Mouse (Mus musculus) left cerebral cortex, postnatal 14 days (tissue): ENCODE data around the gene Pth2. TPM values are rescaled to one million over a fixed set of nuclear protein-coding genes. Genes with fewer than 3 reads are reported as not detected.

Experiments
- DNase-seq, 2 experiments: peaks; one replicate each; pipeline ENCODE4 v3.0.0; 2021 to 2022; ENCODE audit warnings: low spot score in 2 of 2, mixed read lengths in 1 of 2
- intact Hi-C: fragments of 180-260 bp; cut with DNase I; formaldehyde crosslinking; loops from one replicate; pipeline ENCODE4 v1.15.1; 2025
- total RNA-seq, 2 experiments: library from RNA; stranded (reverse); gene quantifications; 2 replicates each; pipeline ENCODE4 v1.2.3; 2021

Gene Pth2
- total RNA-seq, 2 experiments from 2014 or later = not detected

DNA sequence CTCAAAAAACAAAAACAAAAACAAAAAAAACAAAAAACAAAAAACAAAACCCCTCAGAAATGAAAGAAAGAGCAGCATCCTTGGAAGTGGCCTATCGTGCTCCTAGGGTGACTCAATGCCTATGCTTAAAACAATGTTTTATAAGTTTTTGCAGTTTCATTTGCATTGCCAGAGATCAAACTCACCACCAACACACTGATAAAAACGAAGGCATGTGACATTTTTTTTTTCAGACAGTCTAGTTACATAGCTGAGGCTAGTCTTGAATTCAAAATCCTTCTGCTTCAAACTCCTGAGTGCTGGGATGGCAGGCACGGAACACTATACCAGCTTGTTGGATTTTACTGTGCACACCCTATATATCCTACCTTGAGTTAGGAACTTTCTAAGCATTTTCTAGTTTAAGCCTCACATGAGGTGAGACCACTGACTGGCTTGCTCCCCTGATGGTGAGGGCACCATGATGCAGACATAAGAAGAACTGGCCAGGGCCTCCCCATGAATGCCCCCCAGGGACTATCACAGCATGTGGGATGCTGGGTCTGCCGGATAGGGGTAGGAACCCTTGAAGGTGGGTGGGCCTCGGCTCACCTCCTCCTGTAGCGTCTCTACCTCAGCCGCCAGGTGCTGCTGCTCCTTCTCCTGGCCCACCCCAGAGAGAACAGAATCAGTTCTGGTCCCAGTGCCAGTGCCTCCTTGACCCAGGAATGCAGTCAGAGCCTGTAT is 12.0 kb downstream of the Pth2 start:
- intact Hi-C loops = no loop called here
- DNase-seq = no peak

DNA sequence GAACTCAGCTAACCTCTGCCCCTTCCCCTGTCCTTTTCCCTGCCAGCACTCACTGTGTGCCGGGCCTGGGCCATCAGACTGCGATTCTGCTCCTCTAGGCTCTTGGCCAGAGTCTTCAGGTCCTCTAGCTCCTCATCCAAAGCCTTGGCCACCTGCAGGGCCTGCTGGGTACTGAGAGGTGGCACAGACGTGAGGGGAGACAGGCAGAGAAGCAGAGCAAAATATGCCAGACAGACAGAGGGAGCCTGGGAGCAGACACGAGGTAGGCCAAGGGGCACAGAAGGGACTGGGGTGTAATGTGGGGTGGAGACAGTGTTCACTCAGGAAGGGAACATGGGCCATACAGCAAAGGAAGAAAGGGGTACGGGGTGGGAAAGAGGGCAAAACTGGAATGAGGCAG is 12.6 kb downstream of the Pth2 start:
- intact Hi-C loops = no loop called here
- DNase-seq = no peak

DNA sequence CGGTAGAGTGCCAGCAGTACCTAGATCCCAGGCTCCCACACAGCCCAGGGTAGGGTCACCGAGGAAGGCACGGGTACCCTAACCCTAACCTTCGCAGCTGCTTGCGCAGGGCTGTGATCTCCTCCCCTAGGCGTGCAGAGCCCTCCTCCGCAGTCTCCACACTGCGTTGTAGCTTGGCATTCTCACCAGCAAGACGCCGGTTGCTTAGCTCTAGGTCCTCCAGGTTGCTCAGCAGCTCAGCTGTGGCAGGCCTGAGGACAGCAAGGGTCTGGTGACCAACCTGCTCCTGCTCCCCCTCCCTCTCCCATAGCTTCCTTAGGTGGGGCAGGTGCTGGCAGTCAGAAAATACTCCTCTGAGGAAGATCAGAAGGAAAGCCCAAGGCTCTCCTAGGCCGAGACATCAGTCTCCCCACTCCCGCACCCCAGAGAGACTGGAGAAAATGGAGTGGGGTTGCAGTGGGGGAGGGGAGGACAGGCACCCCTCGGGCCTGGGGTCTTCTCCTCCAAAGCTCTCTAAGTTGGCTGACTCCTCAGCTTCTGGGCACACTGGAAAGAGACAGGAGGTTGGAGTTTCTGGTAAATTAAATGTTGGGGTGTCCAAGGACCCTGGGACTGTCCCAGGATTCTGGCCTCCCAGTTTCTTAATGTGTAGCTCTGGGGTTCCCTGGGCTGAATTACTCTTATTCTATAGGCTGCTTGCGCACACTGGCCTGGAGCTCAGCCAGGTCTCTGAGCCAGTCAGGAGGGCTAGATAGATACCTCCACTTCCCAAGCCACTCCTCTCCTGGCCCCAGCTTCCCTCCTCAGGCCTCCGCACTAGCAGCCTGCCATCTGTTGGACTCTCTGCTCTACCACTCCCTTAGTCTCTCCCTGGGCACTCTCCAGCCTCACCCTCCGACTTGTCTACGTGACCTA is 13.3 kb downstream of the Pth2 start:
- intact Hi-C loops = no loop called here

DNA sequence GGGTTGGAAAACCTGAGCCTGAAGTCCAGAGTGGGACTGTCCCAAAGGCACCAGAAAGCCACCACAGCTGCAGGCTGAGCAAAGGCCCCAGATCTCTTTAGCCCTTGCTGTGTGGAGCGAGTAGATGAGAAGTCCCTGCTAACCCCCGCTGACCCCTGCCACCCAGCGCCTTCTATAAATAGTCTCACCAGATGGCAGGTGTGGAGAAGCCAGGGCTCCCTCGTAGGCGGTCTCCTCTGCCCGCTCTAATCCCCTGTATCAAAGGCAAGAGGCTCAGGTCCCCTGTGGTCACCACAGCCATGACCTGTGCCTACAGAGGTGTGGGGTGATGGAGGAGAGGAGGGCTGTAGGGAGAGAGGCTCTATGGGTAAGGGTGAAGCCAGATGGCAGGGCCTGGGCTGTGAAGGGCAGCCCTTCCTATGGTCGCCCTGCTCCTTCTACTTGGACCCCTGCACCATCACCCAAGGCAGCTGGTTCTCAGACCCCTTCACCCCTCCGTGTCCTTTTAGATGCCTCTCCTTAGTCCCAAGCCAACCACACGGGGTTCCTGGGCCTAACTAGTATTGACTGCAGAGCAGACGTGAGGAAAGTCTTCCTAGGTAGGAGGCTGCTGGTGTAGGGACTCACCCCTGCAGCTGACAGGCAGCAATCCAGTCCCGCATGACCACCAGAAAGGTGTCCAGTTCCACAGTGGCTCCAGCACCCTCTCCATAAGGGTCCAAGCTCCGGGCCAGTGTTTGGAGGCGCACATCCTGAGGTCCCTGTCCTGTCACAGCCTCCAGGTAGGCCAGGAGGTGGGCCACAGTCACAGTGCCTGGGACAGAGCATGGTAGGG is 14.8 kb downstream of the Pth2 start:
- intact Hi-C loops = no loop called here
- no peak for DNase-seq

More for the DNA sequence above, 13.3 kb downstream of the Pth2 start:
- no peak for DNase-seq

DNA sequence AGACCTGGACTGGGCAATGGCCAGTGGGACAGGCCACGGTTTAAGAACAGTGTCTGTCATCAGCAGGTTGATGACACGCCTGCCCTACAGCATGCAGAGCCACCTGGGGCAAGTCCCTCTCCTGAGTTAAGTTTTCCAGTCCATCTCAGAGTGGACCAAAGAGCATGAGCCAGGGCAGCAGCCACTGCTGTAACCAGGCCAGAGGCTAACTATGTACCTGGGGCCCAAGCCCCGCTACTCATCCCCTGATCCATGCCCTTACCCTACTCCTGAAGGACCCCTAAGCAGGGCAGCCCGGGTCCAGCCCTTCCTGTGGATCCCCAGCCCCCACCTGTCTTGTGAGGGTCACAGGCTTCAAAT is 15.4 kb downstream of the Pth2 start:
- intact Hi-C loops = no loop called here
- DNase-seq = no peak

- peak in 1 of 2 experiments; percentile 58 for DNase-seq
- intact Hi-C loops = no loop called here
Measured at GRCm38 (mm10) chr7:45196994-45197393, 16.2 kb downstream of the Pth2 start.

DNA sequence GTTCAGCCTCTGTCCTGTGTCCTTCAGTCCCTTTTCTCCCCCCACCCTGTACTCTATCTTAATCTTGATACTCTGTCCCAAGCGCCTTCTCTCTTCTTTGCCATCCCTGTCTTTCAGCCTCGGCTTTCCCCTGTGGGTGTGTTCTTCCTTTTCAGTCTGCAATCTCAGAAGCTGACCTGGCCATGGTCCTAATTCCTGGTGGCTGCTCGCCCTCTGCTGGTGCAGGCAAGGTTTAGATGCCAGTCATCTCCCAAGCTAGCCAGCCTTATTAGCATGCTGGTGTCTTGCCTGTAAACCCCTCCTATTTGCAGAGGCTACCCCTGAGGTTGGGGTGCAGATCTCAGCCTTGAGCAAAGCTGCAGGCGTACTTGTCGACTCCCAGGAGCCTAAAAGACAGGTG is 17.6 kb downstream of the Pth2 start:
- DNase-seq = peak; percentile 76 to 77
- intact Hi-C loops = loop anchor here (2.0 kb wide), 1 partner anchor 36 kb away; the partner anchor contains the start of gene Slc17a7

DNA sequence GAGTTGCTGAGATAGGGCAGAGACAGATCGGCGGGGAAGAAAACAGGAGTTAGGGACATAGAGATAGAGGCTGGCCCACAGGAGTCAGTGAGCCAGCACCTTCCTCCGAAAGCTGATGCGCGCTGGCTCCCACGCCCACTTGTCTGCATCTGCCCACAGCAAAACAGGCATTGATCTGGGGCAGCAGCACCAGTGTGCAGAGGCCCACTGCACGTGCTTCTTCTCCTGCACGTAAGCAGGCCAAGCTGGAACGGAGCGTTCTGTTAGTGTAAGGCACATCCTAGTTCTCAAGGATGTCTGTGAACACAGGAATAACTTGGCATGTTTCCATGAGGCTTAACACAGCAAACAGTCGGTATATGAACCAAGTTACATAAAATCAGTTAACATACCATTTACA is 18.2 kb downstream of the Pth2 start:
- intact Hi-C loops = loop anchor here (2.0 kb wide), 1 partner anchor 36 kb away; the partner anchor contains the start of gene Slc17a7
- DNase-seq = peak; percentile 44 to 83

GRCm38 (mm10) chr7:45202654-45203053 is 21.9 kb downstream of the Pth2 start:
- intact Hi-C loops = no loop called here

GRCm38 (mm10) chr7:45204380-45205143 is 23.8 kb downstream of the Pth2 start, which contains the start of gene Ccdc155:
TSS of gene Ccdc155 (minus strand) at chr7:45204892.
- intact Hi-C loops = no loop called here
- peak; percentile 93 to 94 for DNase-seq

More at GRCm38 (mm10) chr7:45202654-45203053, 21.9 kb downstream of the Pth2 start:
- peak in 1 of 2 experiments; percentile 51 for DNase-seq

DNA sequence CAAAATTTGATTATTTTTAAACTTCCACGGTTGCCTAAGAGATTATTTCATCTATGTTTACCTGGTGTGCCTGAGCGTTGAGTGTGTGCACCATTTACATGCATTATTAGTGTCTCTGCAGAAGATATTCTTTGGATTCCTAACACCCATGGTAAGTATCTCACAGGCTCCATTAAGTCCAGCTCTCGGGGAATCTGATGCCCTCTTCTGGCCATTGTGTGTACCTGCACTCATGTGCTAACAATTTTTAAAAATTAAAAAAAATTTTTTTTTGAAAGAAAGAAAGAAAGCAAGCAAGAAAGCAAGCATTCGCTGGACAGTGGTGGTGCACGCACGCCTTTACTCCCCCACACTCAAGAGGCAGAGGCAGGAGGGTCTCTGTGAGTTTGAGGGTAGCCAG is 27.5 kb downstream of the Pth2 start:
- no peak for DNase-seq
- intact Hi-C loops = no loop called here

DNA sequence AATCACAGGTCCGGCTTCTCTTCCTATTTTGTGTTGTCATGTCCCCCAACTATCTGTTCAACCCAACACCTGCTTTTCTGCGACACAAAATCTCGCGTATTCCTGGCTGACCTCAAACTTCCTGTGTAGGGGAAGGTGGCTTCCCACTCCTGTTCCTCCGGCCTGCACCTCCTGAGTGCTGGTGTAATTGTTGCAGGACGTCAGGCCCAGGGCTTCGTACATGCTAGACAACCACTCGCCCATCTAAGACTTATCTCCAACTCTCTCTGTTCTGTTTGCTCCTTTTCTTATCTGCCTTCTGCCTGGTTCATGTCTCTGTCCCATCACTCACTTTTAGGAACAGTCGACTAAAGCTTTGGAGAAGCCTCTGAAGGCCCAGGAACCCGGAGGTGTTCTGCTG is 30.3 kb downstream of the Pth2 start:
- no peak for DNase-seq
- intact Hi-C loops = no loop called here

GRCm38 (mm10) chr7:45211851-45212251 is 31.1 kb downstream of the Pth2 start, which contains the start of gene Dkkl1:
TSS of gene Dkkl1 (minus strand) at chr7:45212147.
- no peak for DNase-seq
- intact Hi-C loops = no loop called here

DNA sequence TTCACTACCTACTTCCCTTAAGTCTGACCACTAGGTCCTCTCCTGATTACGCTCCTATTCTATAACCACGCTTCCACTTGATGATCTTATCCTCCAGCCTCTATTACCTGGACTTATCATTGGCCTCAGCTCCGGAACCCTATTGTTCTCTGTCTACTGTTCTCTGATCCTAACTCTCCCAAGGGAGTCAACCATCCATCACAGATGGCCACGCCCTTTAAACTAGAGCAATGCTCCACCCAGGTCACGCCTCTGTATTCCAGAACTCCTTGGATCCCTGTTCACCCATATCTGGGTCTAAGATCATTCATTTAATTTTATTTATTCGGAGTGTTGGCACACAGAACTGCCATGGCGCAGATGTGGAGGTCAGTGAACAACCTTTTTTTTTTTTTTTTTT is 31.6 kb downstream of the Pth2 start:
- intact Hi-C loops = no loop called here
- no peak for DNase-seq

- intact Hi-C loops = no loop called here
Measured at GRCm38 (mm10) chr7:45213708-45214107, 32.9 kb downstream of the Pth2 start.

GRCm38 (mm10) chr7:45215673-45216441 is 35.1 kb downstream of the Pth2 start, which contains the start of gene Tead2:
TSS of gene Tead2 (plus strand) at chr7:45215753.
- intact Hi-C loops = no loop called here
- no peak for DNase-seq

More at GRCm38 (mm10) chr7:45213708-45214107, 32.9 kb downstream of the Pth2 start:
- no peak for DNase-seq

- peak in 1 of 2 experiments; percentile 27 for DNase-seq
- intact Hi-C loops = no loop called here
Measured at GRCm38 (mm10) chr7:45216442-45217183, 35.8 kb downstream of the Pth2 start.
